Mouse (Mus musculus): ENCODE measurements around the gene Wwc1.

Wwc1 gene

GRCm38 (mm10) chr11:35932121-35932885 lies 48.0 kb downstream of the Wwc1 start:
- no peak for DNase-seq

- no peak for DNase-seq
Measured at GRCm38 (mm10) chr11:35930511-35931060, 49.7 kb downstream of the Wwc1 start.

GRCm38 (mm10) chr11:35928453-35928852 lies 51.9 kb downstream of the Wwc1 start:
- DNase-seq, result no peak

- no peak for DNase-seq
Measured at GRCm38 (mm10) chr11:35927309-35927708, 53.0 kb downstream of the Wwc1 start.

GRCm38 (mm10) chr11:35925592-35925991 lies 54.7 kb downstream of the Wwc1 start:
- DNase-seq, result peak; percentile 65

- DNase-seq, result peak; percentile 32
Measured at GRCm38 (mm10) chr11:35922205-35922873, 58.0 kb downstream of the Wwc1 start.

- no peak for DNase-seq
Measured at GRCm38 (mm10) chr11:35920776-35921175, 59.6 kb downstream of the Wwc1 start.

- DNase-seq, result peak; percentile 72
Measured at GRCm38 (mm10) chr11:35919856-35920503, 60.3 kb downstream of the Wwc1 start.

GRCm38 (mm10) chr11:35919383-35919782 lies 60.9 kb downstream of the Wwc1 start:
- no peak for DNase-seq

- no peak for DNase-seq
Measured at GRCm38 (mm10) chr11:35916466-35917185, 63.7 kb downstream of the Wwc1 start.

GRCm38 (mm10) chr11:35915546-35915945 lies 64.8 kb downstream of the Wwc1 start:
- no peak for DNase-seq

- no peak for DNase-seq
Measured at GRCm38 (mm10) chr11:35913418-35914044, 66.8 kb downstream of the Wwc1 start.

- no peak for DNase-seq
Measured at GRCm38 (mm10) chr11:35904955-35905550, 75.3 kb downstream of the Wwc1 start.

GRCm38 (mm10) chr11:35903079-35903478 lies 77.2 kb downstream of the Wwc1 start:
- DNase-seq, result no peak

GRCm38 (mm10) chr11:35899946-35900345 lies 80.4 kb downstream of the Wwc1 start:
- DNase-seq, result no peak

- no peak for DNase-seq
Measured at GRCm38 (mm10) chr11:35893454-35893853, 86.9 kb downstream of the Wwc1 start.

GRCm38 (mm10) chr11:35893018-35893421 lies 87.3 kb downstream of the Wwc1 start:
- DNase-seq, result peak; percentile 5

GRCm38 (mm10) chr11:35892293-35892692 lies 88.0 kb downstream of the Wwc1 start:
- no peak for DNase-seq

- no peak for DNase-seq
Measured at GRCm38 (mm10) chr11:35888790-35889189, 91.5 kb downstream of the Wwc1 start.

GRCm38 (mm10) chr11:35882777-35883176 lies 97.5 kb downstream of the Wwc1 start:
- no peak for DNase-seq

- no peak for DNase-seq
Measured at GRCm38 (mm10) chr11:35878559-35878897, 101.8 kb downstream of the Wwc1 start.
